Mouse (Mus musculus) skeletal muscle tissue, adult 2 months (tissue): ENCODE measurements at regions not wholly inside any gene's neighbourhood (a gene's known extent, or its start where the extent isn't known, plus 50 kb on each side); places are given as distances from the start of the nearest gene placed in this dataset.

Experiments
- DNase-seq: peaks from one replicate; pipeline ENCODE4 v3.0.0-alpha.2; 2012; ENCODE audit warnings: low read depth, low spot score

DNA sequence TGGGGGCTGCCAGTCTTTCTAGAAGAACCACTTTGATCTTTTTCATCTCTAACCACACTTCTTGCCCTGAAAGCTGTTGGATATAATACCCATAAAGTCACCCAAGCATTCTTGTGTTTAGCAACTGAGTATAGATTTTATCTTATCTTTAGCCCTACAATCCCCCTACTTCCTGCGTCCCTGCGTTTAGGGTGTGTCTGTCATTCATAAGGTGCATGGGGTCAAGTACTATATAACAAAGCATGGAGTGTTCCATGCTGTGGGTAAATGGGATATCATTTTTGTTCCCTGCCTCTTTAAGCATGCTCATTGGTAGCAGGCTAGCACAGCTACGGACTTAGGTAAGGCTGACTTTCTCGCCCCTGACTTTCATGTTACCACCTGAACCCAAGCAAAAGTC is 122.5 kb upstream of the Twist2 start:
- DNase-seq, result no peak

DNA sequence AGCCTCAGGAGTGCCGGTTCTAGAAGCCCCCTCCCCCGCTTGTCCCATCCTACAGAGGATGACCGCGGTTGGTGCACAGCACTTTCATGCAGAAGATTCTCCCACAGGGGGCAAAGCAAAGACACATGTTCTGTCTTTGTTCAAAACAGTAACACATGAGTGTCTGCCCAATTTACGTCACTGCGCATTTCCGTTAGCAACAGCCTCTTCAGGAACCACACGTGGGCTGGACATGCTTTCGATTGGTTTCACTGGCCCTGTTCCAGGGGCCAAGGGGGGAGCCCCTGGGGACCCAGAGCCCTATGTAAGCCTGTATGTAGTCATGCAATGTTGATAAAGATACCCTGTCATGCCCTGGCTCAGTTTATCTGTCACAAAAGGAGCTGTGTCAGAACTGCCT is 116.2 kb upstream of the Twist2 start:
- no peak for DNase-seq

- DNase-seq, result no peak
Measured at GRCm38 (mm10) chr1:91685789-91686188, 115.5 kb upstream of the Twist2 start.

GRCm38 (mm10) chr1:91691601-91692000 is 109.7 kb upstream of the Twist2 start:
- DNase-seq, result no peak

GRCm38 (mm10) chr1:91692709-91693460 is 108.4 kb upstream of the Twist2 start:
- no peak for DNase-seq

DNA sequence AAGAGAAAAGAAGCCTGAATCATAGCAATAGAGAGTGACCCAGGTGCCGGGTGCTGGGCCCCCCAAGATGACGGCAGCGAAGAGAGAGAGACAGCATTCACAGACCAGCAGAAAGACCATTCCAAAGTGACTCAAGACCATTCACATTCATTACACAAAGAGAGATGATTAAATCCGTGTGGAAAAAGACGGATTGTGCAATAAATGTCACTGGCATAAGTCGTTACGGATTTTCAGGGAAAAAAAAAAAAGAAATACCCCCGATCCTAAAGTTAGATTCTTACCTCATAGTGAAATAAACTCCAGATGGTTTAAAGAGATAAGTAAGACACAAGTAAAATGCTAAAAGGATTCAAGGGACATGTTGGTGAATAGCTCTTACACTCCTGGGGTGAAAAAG is 104.2 kb upstream of the Twist2 start:
- DNase-seq, result peak; percentile 23

DNA sequence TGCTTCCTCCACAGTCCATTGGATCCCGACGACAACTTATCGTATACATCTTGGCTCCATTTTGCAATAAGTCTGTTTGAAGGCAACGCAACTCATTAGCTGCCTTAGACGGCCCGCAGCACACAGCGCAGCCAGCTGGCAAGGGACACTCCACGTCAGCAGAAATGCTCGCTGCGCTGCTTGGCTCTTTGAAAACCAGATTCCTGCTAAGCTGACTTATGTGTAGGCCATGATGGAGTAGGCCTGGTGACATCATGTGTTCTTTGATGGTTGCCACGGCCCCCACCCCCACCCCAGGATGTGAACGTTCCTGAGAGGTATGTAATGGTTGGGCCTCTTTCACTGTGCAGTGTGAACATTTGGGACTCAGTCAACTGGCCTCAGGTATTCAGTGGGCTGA is 99.8 kb upstream of the Twist2 start:
- no peak for DNase-seq

GRCm38 (mm10) chr1:91702021-91702420 is 99.2 kb upstream of the Twist2 start:
- DNase-seq, result no peak

DNA sequence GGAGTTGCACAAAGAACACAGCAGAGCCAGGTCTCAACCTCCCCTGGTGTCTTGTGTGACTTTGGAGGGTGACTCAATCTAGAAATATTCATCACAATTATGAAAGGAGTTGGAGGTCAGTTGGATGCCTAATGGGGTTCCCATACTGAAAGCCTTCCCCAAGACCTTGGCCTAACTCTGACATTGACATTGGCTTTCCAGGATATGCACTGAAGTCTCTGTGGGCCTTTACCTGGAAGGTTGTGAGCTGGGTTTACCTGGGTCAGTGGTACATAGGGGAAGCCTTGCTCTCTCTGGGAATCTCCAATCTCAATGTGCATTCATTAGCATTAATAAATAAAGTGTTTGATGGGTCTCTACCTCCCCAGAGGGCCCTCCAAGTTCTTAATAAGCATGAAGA is 98.5 kb upstream of the Twist2 start:
- no peak for DNase-seq

DNA sequence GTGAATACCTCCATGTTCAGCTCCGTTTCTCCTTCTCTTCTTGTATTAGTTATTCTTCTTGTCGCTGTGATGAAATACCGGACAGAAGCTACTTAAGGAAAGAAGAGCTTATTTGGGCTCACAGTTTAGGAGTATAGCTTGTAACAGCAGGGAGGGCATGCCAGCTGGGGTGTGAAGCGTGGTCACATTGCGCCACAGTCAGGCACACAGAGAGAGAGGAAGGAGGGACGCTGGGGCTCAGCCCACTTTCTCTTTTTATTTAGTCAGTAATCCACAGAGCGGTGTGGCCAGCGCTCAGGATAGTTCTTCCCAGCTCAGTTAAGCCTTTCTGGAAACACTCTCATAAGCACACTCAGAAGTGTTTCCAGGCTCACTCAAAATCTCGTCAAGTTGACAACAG is 95.8 kb upstream of the Twist2 start:
- no peak for DNase-seq

DNA sequence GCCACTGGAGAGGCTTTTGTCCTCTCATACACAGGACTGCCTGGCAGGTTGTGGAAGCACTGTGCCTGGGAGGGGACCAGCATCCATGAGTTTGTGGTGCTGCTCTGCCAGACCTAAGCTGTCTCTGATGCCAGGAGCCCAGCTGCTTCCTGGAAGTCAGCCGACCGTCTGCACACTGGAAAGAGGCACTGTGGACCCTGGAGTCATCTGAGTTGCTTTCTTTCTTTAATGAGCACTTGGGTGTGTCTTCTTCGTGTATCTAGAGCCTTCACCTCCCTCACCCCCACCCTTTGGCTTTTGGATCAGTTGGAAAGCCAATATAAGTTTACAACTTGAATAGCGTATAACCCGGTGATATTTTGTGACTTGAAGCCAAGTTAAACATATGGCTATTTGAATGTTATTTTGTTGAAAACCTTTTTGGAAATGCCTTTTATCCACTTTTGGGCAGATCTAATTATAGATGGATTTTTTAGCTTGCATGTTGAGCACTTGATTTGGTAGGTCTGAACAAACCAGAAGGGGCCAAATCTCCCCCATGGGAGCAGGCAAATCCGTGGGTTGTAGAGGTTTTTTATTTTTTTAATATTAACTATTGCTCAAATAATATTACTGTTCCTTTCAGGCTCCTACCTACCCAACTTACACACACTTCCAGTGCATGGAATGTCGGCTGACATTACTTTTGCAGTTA is 92.6 kb upstream of the Twist2 start:
- no peak for DNase-seq

GRCm38 (mm10) chr1:91709244-91709600 is 92.0 kb upstream of the Twist2 start:
- DNase-seq, result no peak

DNA sequence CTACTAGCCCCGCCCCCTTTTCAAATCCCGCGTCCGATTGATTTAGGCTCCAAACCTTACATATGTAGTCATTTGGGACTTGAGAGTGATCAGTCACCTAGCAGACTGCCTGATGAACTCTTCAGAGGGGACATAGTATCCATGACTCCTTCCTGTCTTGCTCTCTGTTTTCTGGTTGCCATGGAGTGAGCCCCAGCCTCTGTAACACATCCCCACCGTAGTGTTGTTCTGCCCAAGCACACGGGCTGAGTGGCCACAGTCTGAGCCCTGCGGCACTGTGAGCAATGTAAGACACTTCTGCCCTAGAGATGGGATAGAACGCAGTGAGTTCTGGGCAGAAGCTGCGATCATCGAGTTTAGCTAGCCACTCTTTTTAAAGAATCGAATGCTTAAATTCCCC is 88.1 kb upstream of the Twist2 start:
- no peak for DNase-seq

DNA sequence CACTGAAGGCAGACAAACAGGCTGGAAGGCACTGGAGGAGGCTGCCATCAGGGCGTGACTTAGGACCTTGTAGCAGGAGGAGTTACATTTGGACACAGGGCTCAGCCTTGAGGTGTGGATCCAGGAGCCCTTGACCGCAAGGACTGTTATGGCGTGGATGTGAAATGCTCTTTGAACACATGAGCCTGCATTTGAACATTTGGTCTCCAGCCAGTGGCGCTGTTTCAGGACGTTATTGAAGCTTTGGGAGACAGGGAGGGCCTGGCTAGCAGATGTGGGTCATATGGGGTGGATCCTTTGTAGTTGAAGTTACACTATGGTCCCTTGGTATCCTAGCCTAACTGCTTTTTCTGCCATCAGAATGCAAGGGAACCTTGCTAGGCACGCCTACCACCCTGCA is 87.0 kb upstream of the Twist2 start:
- peak; percentile 8 for DNase-seq

- no peak for DNase-seq
Measured at GRCm38 (mm10) chr1:91715341-91715740, 85.9 kb upstream of the Twist2 start.

- no peak for DNase-seq
Measured at GRCm38 (mm10) chr1:91715791-91716190, 85.5 kb upstream of the Twist2 start.

DNA sequence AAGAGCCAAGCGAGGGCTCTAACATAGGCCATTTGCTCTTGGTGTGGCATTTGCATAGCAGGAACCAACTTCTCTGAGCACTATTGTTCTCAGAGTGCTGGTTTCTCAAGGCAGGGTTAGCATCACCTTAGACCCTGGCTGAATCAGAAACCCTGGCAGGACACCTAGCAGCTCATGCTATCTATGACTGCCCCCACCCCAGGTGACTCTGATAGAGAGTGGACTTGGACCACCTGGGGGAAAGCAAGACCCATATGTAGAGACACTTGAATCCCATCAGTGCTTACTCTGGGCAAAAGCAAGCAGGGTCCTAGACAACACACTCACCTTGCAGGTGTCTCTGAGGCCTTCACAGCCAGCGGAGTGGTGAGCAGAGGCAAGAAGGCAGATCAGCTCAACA is 84.4 kb upstream of the Twist2 start:
- DNase-seq, result no peak

- DNase-seq, result no peak
Measured at GRCm38 (mm10) chr1:91717961-91718360, 83.3 kb upstream of the Twist2 start.

- no peak for DNase-seq
Measured at GRCm38 (mm10) chr1:91729246-91729645, 72.0 kb upstream of the Twist2 start.

- no peak for DNase-seq
Measured at GRCm38 (mm10) chr1:91730281-91730680, 71.0 kb upstream of the Twist2 start.

- DNase-seq, result no peak
Measured at GRCm38 (mm10) chr1:91731703-91732102, 69.6 kb upstream of the Twist2 start.

- DNase-seq, result no peak
Measured at GRCm38 (mm10) chr1:91732461-91732861, 68.8 kb upstream of the Twist2 start.

DNA sequence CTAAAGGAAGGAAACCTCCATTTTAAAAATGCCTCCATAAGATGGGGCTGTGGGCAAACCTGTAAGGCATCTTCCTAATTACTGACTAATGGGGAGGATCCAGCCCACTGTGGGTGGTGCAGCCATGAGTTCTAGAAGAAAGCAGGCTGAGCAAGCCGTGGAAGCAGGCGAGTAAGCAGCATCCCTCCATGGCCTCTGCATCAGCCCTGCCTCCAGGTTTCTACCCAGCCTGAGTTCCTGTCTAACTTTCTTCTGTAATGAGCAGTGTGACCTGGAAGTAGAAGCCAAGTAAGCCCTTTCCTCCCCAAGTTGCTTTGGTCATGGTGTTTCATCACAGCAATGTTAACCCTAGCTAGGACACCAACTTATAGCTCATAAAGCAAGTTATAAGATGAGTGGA is 66.5 kb upstream of the Twist2 start:
- DNase-seq, result no peak

DNA sequence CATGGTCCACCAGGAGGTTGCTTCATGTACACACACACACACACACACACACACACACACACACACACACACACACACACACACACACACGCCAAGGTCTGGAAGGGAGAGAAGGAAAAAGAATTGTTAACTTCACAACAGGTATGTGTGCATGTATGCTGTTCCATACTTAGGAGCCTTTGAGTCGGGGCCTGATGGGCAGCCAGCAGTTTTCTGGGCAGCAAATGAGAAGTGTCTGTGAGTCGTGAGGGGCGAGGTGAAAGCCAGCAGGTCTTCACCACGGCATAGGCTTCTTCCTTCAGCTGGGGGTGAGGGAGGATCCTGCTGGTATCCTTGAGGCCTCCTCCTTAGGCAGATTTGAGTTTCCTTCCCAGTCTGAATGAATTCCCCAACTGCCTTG is 65.8 kb upstream of the Twist2 start:
- DNase-seq, result no peak
